Mouse (Mus musculus) ES-Bruce4 (cell line): Measurements from ENCODE around the gene Ddo.

Source experiments
- CTCF ChIP-seq: IDR thresholded peaks from one replicate; pipeline ENCODE4 v1.8.1; 2011; ENCODE audit warnings: low read depth, low read length
- POLR2A ChIP-seq: IDR thresholded peaks from one replicate; pipeline ENCODE4 v1.8.1; 2011; ENCODE audit warnings: low read length; ENCODE audit not compliant: insufficient read depth

DNA sequence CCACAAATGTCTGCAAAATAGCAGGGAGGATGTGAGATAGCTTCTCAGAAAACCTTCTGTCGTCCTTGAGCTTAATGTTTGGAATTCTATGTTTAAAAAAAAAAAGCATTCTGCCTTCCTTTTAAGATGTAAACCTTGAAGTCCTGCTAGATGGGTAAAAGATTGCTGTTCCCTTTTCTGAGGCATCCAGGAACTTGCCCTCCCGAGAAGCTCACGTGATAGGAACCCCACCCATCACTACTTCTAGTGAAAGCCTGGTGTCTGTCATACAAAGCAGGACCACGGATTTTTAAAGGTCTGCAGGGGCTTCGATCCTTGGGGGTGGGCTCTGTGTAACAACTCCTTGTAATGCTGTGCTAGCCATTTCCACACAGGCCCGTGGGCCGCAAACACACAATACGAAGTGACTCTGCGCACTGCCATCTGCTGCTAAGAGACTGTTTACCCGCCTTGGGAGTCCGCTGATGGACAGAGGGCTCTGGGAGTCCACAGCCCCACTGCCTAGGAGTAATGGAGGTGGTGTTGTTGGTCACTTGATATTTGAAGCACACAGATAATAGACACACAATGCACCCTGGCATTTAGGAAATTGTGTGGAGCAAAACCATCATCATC, 96.6 kb downstream of the Ddo start:
- no peak for TF ChIP-seq CTCF
- TF ChIP-seq POLR2A = no peak
